Mouse (Mus musculus) monocyte, adult 5-6 weeks (primary cell): ENCODE results near the gene Hoxa6. TPM values are rescaled to one million over a fixed set of nuclear protein-coding genes. Genes with fewer than 3 reads are reported as not detected.

Experiments used
- ATAC-seq: fragments of 153-309, 156-312 bp; replicated peaks from 2 replicates; pipeline ENCODE4 v1.8.0; 2017; ENCODE audit warnings: mild to moderate bottlenecking; ENCODE audit not compliant: low TSS enrichment, insufficient number of reproducible peaks, severe bottlenecking, poor library complexity, low FRiP score
- total RNA-seq: library from RNA; stranded (forward); fragments of 200-1000, 200-491, 200-594 nt; gene quantifications from 3 replicates; pipeline ENCODE4 v1.2.3, GENCODE M21; 2017

The Hoxa6 gene
- total RNA-seq: not detected in 3 replicates

- no peak for ATAC-seq
Measured at GRCm38 (mm10) chr6:52208072-52208867, at the start of gene Hoxa6. Gene Hoxa6 (minus strand): TSS chr6:52208722.

- ATAC-seq: no peak; the same call in 1 of the 2 replicates
Measured at GRCm38 (mm10) chr6:52256956-52257355, 48.4 kb upstream of the Hoxa6 start.

- ATAC-seq: no peak
Measured at GRCm38 (mm10) chr6:52253511-52254500, 45.3 kb upstream of the Hoxa6 start.

GRCm38 (mm10) chr6:52252775-52253376, 44.4 kb upstream of the Hoxa6 start:
- no peak for ATAC-seq

- ATAC-seq: no peak
Measured at GRCm38 (mm10) chr6:52252016-52252774, 43.7 kb upstream of the Hoxa6 start.

- no peak for ATAC-seq
Measured at GRCm38 (mm10) chr6:52251177-52251879, 42.8 kb upstream of the Hoxa6 start.

- no peak for ATAC-seq
Measured at GRCm38 (mm10) chr6:52249826-52250225, 41.3 kb upstream of the Hoxa6 start.

GRCm38 (mm10) chr6:52249415-52249738, 40.9 kb upstream of the Hoxa6 start:
- no peak for ATAC-seq

- ATAC-seq: no peak
Measured at GRCm38 (mm10) chr6:52248638-52249414, 40.3 kb upstream of the Hoxa6 start.

- no peak for ATAC-seq
Measured at GRCm38 (mm10) chr6:52247766-52248637, 39.5 kb upstream of the Hoxa6 start.

GRCm38 (mm10) chr6:52246916-52247315, 38.4 kb upstream of the Hoxa6 start:
- ATAC-seq: no peak

GRCm38 (mm10) chr6:52246403-52246803, 37.9 kb upstream of the Hoxa6 start:
- no peak for ATAC-seq

- ATAC-seq: no peak
Measured at GRCm38 (mm10) chr6:52245757-52246142, 37.2 kb upstream of the Hoxa6 start, which contains the start of gene Hoxa11. Gene Hoxa11 (minus strand): TSS chr6:52245810.

GRCm38 (mm10) chr6:52245040-52245756, 36.7 kb upstream of the Hoxa6 start:
- no peak for ATAC-seq

- no peak for ATAC-seq
Measured at GRCm38 (mm10) chr6:52244471-52245039, 36.0 kb upstream of the Hoxa6 start.
